Comparison of ENCODE assay signal across 8 mouse cellular contexts in genomic region chr16:34996133-34996532, GRCm38 (mm10). TPM values are rescaled to one million over a fixed set of nuclear protein-coding genes. Genes with fewer than 3 reads are reported as not detected.
DNase-seq lines count a peak whose midpoint lies in the region; ATAC-seq and TF ChIP-seq lines count a peak whose summit lies in the region.

No protein-coding gene starts in this region.

- DNase-seq in forebrain, postnatal 0 days, result peak; percentile 77
- peak; percentile 98 for DNase-seq in NIH3T3 (ENCODE audit: low read depth)
- peak; percentile 57 to 66 for DNase-seq in frontal cortex, postnatal 10 days (ENCODE audit: low spot score in 2 of 2)
- DNase-seq in left cerebral cortex, postnatal 10 days (ENCODE audit: extremely low spot score in 1 of 2, low spot score in 2 of 2), result peak; percentile 78 to 83
- DNase-seq in skeletal muscle tissue, adult 2 months (ENCODE audit: low read depth, low spot score), result peak; percentile 85
- no peak for DNase-seq in embryo, embryonic 11 days

- ATAC-seq in forebrain, postnatal 0 days, result no peak; the same call in 1 of the 2 replicates
- no peak for ATAC-seq in forebrain, embryonic 13.5 days
- ATAC-seq in intestine, embryonic 16.5 days, result no peak

- no peaks in the 10 kb centered on the region for H3K27me3 ChIP-seq in forebrain, postnatal 0 days (ENCODE audit: insufficient read depth, low read length)
- peaks cover 3% of the 10 kb centered on the region; the same call in 1 of the 2 replicates for H3K27me3 ChIP-seq in forebrain, embryonic 13.5 days
- no peaks in the 10 kb centered on the region for H3K27me3 ChIP-seq in intestine, embryonic 16.5 days (replicated peaks; ENCODE audit: control insufficient read depth, insufficient read depth, low read length)

- H3K4me2 ChIP-seq in forebrain, postnatal 0 days (ENCODE audit: low read depth), result no peak overlapping the region
- H3K4me2 ChIP-seq in forebrain, embryonic 13.5 days, result no peak overlapping the region
- peak overlapping the region; percentile 27; the same call in 1 of the 2 replicates for H3K4me2 ChIP-seq in intestine, embryonic 16.5 days (ENCODE audit: low read depth, low read length)

- H3K36me3 ChIP-seq in forebrain, postnatal 0 days (ENCODE audit: insufficient read depth), result no peaks in the 10 kb centered on the region
- no peaks in the 10 kb centered on the region for H3K36me3 ChIP-seq in forebrain, embryonic 13.5 days (ENCODE audit: poor library complexity, severe bottlenecking)
- no peaks in the 10 kb centered on the region for H3K36me3 ChIP-seq in intestine, embryonic 16.5 days (ENCODE audit: control insufficient read depth, insufficient read depth, low read length)

- intact Hi-C loops in left cerebral cortex, postnatal 10 days (cut with DNase I), result no loop called here

- no peak overlapping the region for H3K4me3 ChIP-seq in forebrain, postnatal 0 days (ENCODE audit: low read depth, low read length)
- H3K4me3 ChIP-seq in forebrain, embryonic 13.5 days, result no peak overlapping the region
- peak overlapping the region; percentile 44 for H3K4me3 ChIP-seq in intestine, embryonic 16.5 days (ENCODE audit: low read length)

- H3K9ac ChIP-seq in forebrain, postnatal 0 days, result no peak overlapping the region
- no peak overlapping the region for H3K9ac ChIP-seq in forebrain, embryonic 13.5 days
- H3K9ac ChIP-seq in intestine, embryonic 16.5 days (ENCODE audit: low read depth, low read length), result peak overlapping the region; percentile 62

- 35% methylated on average over 5 of the region's 5 CpGs for WGBS in forebrain, postnatal 0 days
- 49% methylated on average over 5 of the region's 5 CpGs for WGBS in forebrain, embryonic 13.5 days
- 38% methylated on average over 5 of the region's 5 CpGs for WGBS in intestine, embryonic 16.5 days

- H3K9me3 ChIP-seq in forebrain, postnatal 0 days (ENCODE audit: low read length), result no peaks in the 10 kb centered on the region
- H3K9me3 ChIP-seq in forebrain, embryonic 13.5 days (replicated peaks), result no peaks in the 10 kb centered on the region
- H3K9me3 ChIP-seq in intestine, embryonic 16.5 days (ENCODE audit: control insufficient read depth, low read length), result no peaks in the 10 kb centered on the region

- H3K4me1 ChIP-seq in forebrain, postnatal 0 days (ENCODE audit: insufficient read depth), result peaks cover 13% of the 10 kb centered on the region; the same call in 1 of the 2 replicates
- peaks cover 8% of the 10 kb centered on the region for H3K4me1 ChIP-seq in forebrain, embryonic 13.5 days
- peaks cover 30% of the 10 kb centered on the region for H3K4me1 ChIP-seq in intestine, embryonic 16.5 days (ENCODE audit: control insufficient read depth, insufficient read depth, low read length)

- no peak overlapping the region for H3K27ac ChIP-seq in forebrain, postnatal 0 days (ENCODE audit: low read depth, low read length)
- no peak overlapping the region for H3K27ac ChIP-seq in forebrain, embryonic 13.5 days
- H3K27ac ChIP-seq in intestine, embryonic 16.5 days (ENCODE audit: low read length), result peak overlapping the region; percentile 86

- no peak for TF ChIP-seq CTCF in forebrain, postnatal 0 days (IDR thresholded peaks at IDR 0.05; ENCODE audit: low read depth)

RNA-seq across cellular contexts. Expression of gene Hacd2, which starts 26.1 kb away (rescaled TPM):
- total RNA-seq in forebrain, postnatal 0 days (2014; rRNA removed), result 13.5 and 13.9 TPM in 2 replicates
- polyA plus RNA-seq in forebrain, postnatal 0 days (2015; fragmentation: Nextera tagmentation; extraction: Ambion mirVana), result 46.3 and 50.4 TPM in 2 replicates
- polyA plus RNA-seq in forebrain, embryonic 13.5 days (2015; fragmentation: Nextera tagmentation; extraction: Ambion mirVana), result 40.8 and 42.2 TPM in 2 replicates
- 103 TPM in 2 replicates for polyA plus RNA-seq in intestine, embryonic 16.5 days (2015; fragmentation: Nextera tagmentation; extraction: Ambion mirVana)
- total RNA-seq in left cerebral cortex, postnatal 10 days (2021), result 10 to 100 TPM; 26.1 to 41.7 TPM
